Mouse (Mus musculus): ENCODE measurements around the gene Tlcd1. TPM values are rescaled to one million over a fixed set of nuclear protein-coding genes. Genes with fewer than 3 reads are reported as not detected.
"Not testable (repeated sequence)": the region's sequence is repeated elsewhere in the genome, so short reads cannot be mapped to it uniquely, and the experiment has no call there.

Tlcd1 gene
- total RNA-seq, 1 experiment from 2014 or later, result 5.2 TPM

GRCm38 (mm10) chr11:78184702-78185101 is 8.2 kb downstream of the Tlcd1 start:
- not testable (repeated sequence) for ATAC-seq (replicated peaks in 1 of 2; ENCODE audit: insufficient read depth in 1 of 2, low FRiP score in 2 of 2, low TSS enrichment in 1 of 2, low read depth in 1 of 2, poor library complexity in 2 of 2, severe bottlenecking in 2 of 2)

- peak; percentile 28 to 35; a peak in 2 of 4 replicates for ATAC-seq (replicated peaks in 1 of 2; ENCODE audit: insufficient read depth in 1 of 2, low FRiP score in 2 of 2, low TSS enrichment in 1 of 2, low read depth in 1 of 2, poor library complexity in 2 of 2, severe bottlenecking in 2 of 2)
These were observed 12.1 kb downstream of the Tlcd1 start, which contains the start of gene Rab34 for GRCm38 (mm10) chr11:78188331-78189233. TSS of gene Rab34 (plus strand) at chr11:78188430.

GRCm38 (mm10) chr11:78189234-78190040 is 12.9 kb downstream of the Tlcd1 start:
- peak in 1 of 2 experiments; percentile 27; a peak in 1 of 4 replicates for ATAC-seq (replicated peaks in 1 of 2; ENCODE audit: insufficient read depth in 1 of 2, low FRiP score in 2 of 2, low TSS enrichment in 1 of 2, low read depth in 1 of 2, poor library complexity in 2 of 2, severe bottlenecking in 2 of 2)

- no peak for ATAC-seq (replicated peaks in 1 of 2; ENCODE audit: insufficient read depth in 1 of 2, low FRiP score in 2 of 2, low TSS enrichment in 1 of 2, low read depth in 1 of 2, poor library complexity in 2 of 2, severe bottlenecking in 2 of 2)
These were observed 13.5 kb downstream of the Tlcd1 start for GRCm38 (mm10) chr11:78190041-78190440.

GRCm38 (mm10) chr11:78193113-78193512 is 16.6 kb downstream of the Tlcd1 start, which contains the start of gene Proca1:
TSS of gene Proca1 (plus strand) at chr11:78193392.
- ATAC-seq (replicated peaks in 1 of 2; ENCODE audit: insufficient read depth in 1 of 2, low FRiP score in 2 of 2, low TSS enrichment in 1 of 2, low read depth in 1 of 2, poor library complexity in 2 of 2, severe bottlenecking in 2 of 2), result no peak

GRCm38 (mm10) chr11:78194411-78195100 is 18.0 kb downstream of the Tlcd1 start:
- ATAC-seq (replicated peaks in 1 of 2; ENCODE audit: insufficient read depth in 1 of 2, low FRiP score in 2 of 2, low TSS enrichment in 1 of 2, low read depth in 1 of 2, poor library complexity in 2 of 2, severe bottlenecking in 2 of 2), result peak; percentile 70 to 91

GRCm38 (mm10) chr11:78195101-78195863 is 18.8 kb downstream of the Tlcd1 start:
- no peak for ATAC-seq (replicated peaks in 1 of 2; ENCODE audit: insufficient read depth in 1 of 2, low FRiP score in 2 of 2, low TSS enrichment in 1 of 2, low read depth in 1 of 2, poor library complexity in 2 of 2, severe bottlenecking in 2 of 2)

GRCm38 (mm10) chr11:78202372-78202771 is 25.9 kb downstream of the Tlcd1 start:
- ATAC-seq (replicated peaks in 1 of 2; ENCODE audit: insufficient read depth in 1 of 2, low FRiP score in 2 of 2, low TSS enrichment in 1 of 2, low read depth in 1 of 2, poor library complexity in 2 of 2, severe bottlenecking in 2 of 2), result no peak

GRCm38 (mm10) chr11:78204287-78204686 is 27.8 kb downstream of the Tlcd1 start:
- no peak for ATAC-seq (replicated peaks in 1 of 2; ENCODE audit: insufficient read depth in 1 of 2, low FRiP score in 2 of 2, low TSS enrichment in 1 of 2, low read depth in 1 of 2, poor library complexity in 2 of 2, severe bottlenecking in 2 of 2)

- no peak for ATAC-seq (replicated peaks in 1 of 2; ENCODE audit: insufficient read depth in 1 of 2, low FRiP score in 2 of 2, low TSS enrichment in 1 of 2, low read depth in 1 of 2, poor library complexity in 2 of 2, severe bottlenecking in 2 of 2)
These were observed 29.1 kb downstream of the Tlcd1 start for GRCm38 (mm10) chr11:78205361-78206206.

- ATAC-seq (replicated peaks in 1 of 2; ENCODE audit: insufficient read depth in 1 of 2, low FRiP score in 2 of 2, low TSS enrichment in 1 of 2, low read depth in 1 of 2, poor library complexity in 2 of 2, severe bottlenecking in 2 of 2), result no peak
These were observed 30.7 kb downstream of the Tlcd1 start for GRCm38 (mm10) chr11:78207190-78207589.

- no peak for ATAC-seq (replicated peaks in 1 of 2; ENCODE audit: insufficient read depth in 1 of 2, low FRiP score in 2 of 2, low TSS enrichment in 1 of 2, low read depth in 1 of 2, poor library complexity in 2 of 2, severe bottlenecking in 2 of 2)
These were observed 33.4 kb downstream of the Tlcd1 start for GRCm38 (mm10) chr11:78209886-78210285.

- no peak for ATAC-seq (replicated peaks in 1 of 2; ENCODE audit: insufficient read depth in 1 of 2, low FRiP score in 2 of 2, low TSS enrichment in 1 of 2, low read depth in 1 of 2, poor library complexity in 2 of 2, severe bottlenecking in 2 of 2)
These were observed 34.1 kb downstream of the Tlcd1 start for GRCm38 (mm10) chr11:78210615-78211014.

- ATAC-seq (replicated peaks in 1 of 2; ENCODE audit: insufficient read depth in 1 of 2, low FRiP score in 2 of 2, low TSS enrichment in 1 of 2, low read depth in 1 of 2, poor library complexity in 2 of 2, severe bottlenecking in 2 of 2), result no peak
These were observed 35.0 kb downstream of the Tlcd1 start for GRCm38 (mm10) chr11:78211513-78211912.

GRCm38 (mm10) chr11:78213086-78213817 is 36.7 kb downstream of the Tlcd1 start:
- peak; percentile 71 to 82 for ATAC-seq (replicated peaks in 1 of 2; ENCODE audit: insufficient read depth in 1 of 2, low FRiP score in 2 of 2, low TSS enrichment in 1 of 2, low read depth in 1 of 2, poor library complexity in 2 of 2, severe bottlenecking in 2 of 2)

Measured in hematopoietic stem cell, adult 5-6 weeks (primary cell).